Mouse (Mus musculus) spleen, postnatal 4 days (tissue): ENCODE results near the gene Dmrtc2.
"Not testable (repeated sequence)": the region's sequence is repeated elsewhere in the genome, so short reads cannot be mapped to it uniquely, and the experiment has no call there.

Source experiments
- DNase-seq, 2 experiments: peaks; one replicate each; pipeline ENCODE4 v3.0.0; 2022; ENCODE audit warnings: low spot score in 2 of 2

Gene Dmrtc2

DNA sequence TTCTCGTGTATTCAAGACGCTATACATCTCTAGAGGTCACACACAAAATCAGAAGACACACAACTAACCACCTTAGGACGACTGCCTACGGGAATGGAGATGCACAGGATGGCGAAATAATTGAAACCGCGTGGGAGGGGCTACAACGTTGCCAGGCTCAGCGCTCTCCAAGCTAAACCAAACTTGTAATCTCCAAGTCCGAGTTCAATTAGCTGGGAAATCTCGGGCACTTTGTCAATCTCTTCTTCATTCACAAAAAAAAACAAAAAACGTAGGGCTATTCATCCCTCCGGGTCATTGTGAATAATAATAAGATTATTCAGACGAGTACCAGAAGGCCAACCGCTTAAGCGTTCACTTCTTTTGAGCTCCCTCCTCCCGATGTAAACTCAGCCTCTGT, 777 bp upstream of the Dmrtc2 start:
- DNase-seq, result no peak

DNA sequence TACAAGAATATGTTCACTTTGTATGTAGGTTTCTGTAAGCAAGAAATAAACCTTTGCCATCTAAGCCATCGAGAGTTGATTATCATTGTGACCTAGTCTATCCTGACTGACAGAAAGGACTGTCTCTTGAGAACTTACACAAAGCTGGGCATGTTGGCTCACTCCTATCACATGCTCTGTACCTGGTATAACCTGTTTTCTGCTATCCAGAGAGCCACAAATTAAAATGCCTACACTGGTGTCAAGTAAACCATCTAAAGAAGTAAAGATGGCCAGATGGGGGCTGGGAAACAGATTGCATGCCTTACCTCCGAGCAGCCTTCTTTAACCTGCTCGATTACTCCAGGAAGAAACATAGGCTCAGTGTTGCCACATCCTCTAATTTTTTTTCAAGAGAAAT, 7.7 kb downstream of the Dmrtc2 start:
- no peak for DNase-seq

- no peak for DNase-seq
Observed at GRCm38 (mm10) chr7:24879620-24880019, 9.8 kb downstream of the Dmrtc2 start.

DNA sequence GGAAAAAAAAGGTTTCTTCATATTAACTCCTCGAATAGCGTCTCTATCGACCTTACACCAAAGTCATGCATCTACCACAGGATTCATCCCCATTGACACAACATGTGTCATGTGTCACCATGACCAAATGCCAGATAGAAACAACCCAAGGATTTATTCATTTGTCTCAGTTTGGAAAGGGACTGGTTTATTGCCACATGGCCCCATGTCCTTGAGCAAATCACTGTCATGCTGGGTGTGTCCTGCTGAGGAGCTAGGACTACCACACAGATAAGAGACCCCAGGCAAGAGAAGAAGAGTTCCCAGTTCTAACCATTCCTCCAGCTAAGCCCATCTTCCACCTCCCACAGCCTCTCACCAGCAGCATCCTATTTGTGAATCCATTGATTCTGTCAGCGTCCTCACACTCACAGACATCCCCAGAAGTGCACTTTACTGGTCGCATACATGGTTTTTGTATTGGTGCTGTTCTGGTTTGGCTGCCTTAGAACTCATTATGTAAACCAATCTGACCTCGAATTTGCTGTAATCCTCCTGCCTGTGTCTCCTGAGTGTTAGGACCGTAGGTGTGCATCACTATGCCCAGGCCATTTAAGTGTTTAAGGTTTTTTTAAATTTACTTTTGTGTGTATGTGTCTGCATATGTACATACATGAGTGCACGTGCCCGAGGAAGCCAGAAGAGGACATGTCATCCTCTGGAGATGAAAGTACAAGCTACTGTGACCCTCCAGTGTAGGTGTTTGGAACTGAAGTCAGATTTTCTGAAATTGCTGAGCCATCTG, 12.8 kb downstream of the Dmrtc2 start:
- no peak for DNase-seq

- DNase-seq, result peak; percentile 98 to 99
Observed at GRCm38 (mm10) chr7:24883896-24884692, 14.2 kb downstream of the Dmrtc2 start, which contains the start of gene Rps19. Gene Rps19 (plus strand): TSS chr7:24884371.

- no peak for DNase-seq
Observed at GRCm38 (mm10) chr7:24884693-24885291, 14.9 kb downstream of the Dmrtc2 start.

DNA sequence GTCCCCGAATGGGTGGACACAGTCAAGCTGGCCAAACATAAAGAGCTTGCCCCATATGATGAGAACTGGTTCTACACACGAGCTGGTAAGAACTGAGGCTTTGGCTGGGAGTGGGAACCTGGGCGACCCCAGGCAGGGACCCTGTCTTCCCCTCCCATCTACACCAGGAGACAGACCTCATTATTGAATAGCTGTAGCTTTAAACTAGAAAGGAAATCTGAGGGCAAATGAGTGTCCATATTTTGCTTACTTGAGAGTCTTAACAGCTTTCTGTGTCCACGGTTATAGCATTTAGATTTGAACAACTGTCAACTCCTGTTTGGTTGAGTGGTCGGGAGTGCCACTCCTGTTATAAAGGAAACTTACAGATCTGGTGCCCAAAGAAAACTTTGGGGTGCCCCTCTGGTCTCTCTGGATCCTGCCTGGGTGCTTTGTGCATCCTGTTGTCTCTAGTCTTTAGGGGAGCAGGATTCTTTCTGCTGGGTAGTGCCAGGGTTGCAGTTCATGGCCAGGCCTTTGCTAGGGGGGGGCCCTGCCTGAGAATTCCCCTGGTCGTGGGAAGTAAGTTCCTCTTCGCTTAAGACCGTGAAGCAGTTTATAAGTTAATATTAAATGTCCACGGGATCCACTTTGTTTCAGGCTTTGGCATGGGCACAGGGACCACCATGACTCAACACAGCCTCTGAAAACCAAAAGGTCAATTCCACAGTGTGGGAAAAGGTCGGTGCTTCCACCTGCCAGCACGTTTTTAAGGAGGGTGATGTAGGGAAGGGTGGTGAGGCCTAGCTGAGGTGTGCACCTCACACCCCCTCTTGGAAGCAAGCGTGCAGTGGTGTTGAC, 15.8 kb downstream of the Dmrtc2 start:
- no peak for DNase-seq

GRCm38 (mm10) chr7:24886308-24886633, 16.4 kb downstream of the Dmrtc2 start:
- no peak for DNase-seq

DNA sequence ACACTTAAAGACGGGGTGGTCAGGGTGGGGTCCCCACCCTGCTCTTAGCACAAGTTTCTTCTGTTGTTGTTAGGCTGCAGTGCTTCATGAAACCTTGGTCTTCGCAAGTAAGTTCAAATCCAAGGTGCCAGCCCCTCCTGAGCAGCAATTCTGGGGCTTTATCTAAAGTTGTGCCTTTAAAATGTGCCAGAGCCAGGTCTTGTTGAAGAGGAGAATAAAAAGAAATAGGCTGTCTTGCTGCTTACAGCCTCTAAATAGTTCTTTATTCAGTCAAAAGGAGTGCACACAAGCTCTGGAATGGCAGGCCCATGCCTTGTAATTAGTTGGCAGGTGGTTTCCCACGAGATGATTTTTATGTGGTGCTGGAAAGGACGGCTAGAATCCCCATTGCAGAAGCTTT, 17.2 kb downstream of the Dmrtc2 start:
- DNase-seq, result no peak

DNA sequence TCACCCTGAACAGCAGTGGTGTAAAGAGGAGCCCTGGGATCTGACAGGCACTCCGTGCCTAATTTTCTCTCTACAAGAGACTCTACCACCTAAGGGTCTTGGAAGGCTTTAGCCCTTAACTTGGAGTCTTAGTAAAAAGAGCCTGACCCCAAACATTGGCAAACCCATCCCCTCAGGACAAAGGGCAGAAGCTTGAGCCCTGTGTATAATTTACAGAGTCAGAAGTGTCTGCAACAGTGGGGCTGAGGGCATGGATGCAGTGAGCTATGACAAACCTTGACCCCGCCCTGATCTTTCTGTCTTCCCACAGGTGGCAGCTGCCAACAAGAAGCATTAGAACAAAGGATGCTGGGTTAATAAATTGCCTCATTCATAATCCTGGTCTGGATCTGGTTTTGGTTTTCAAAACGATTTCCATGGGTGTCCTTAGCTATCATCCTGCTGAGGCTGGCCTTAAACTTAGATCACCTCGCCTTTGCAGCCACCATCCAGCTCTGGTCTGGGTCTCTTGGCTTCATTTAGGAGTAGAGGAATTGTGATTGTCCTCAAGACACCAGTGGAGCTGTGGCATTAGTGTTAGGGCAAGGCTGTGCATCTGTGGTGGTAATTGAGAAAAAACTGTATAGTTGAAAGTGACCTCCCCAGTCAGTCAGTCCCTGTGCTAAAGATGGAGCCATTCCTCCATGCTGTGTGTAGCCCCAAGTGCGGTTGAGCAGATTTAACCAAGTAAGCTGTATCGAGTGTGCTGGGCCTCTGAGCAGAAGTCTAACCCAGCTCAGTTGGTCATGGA, 19.8 kb downstream of the Dmrtc2 start:
- no peak for DNase-seq

- peak; percentile 74 to 86 for DNase-seq
Observed at GRCm38 (mm10) chr7:24890281-24891216, 20.7 kb downstream of the Dmrtc2 start.

DNA sequence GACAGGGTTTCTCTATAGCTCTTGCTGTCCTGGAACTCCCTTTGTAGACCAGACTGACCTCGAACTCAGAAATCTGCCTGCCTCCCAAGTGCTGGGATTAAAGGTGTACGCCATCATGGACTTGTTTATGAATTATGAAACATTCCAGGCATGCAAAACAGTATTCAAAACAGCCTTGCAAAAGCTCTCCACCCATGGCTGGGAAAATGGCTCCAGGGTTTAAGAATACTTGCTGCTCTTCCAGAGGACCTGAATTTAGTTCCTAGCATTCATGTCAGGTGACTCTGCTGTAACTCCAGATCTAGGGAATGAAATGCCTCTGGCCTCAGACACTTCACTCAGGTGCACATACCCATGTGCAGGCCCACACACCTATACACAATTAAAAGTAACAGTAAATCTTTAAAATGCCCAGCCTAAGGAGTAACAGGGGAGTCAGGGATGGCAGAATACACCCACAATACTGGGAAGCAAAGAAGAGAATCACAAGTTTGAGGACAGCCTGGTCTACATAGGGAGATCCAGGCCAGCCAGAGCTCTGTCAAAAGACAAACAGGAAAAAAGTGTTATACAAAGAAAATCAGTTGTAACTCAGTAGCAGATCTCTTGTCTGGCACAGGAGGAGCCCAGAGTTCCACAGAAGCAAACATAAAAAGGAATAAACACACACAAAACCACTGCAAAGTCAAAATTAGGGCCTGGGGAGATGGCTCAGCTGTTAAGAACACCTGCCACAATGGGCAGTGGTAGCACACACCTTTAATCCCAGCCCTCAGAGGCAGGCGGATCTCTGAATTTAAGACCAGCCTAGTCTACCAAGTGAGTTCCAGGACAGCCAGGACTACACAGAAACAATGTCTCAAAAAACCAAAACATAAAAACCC, 21.6 kb downstream of the Dmrtc2 start:
- no peak for DNase-seq

GRCm38 (mm10) chr7:24892125-24892583, 22.3 kb downstream of the Dmrtc2 start:
- no peak for DNase-seq

GRCm38 (mm10) chr7:24895749-24896148, 25.9 kb downstream of the Dmrtc2 start:
- not testable (repeated sequence) for DNase-seq

GRCm38 (mm10) chr7:24896269-24896668, 26.4 kb downstream of the Dmrtc2 start:
- peak in 1 of 2 experiments; percentile 41 for DNase-seq

- peak; percentile 70 to 79 for DNase-seq
Observed at GRCm38 (mm10) chr7:24897224-24897623, 27.4 kb downstream of the Dmrtc2 start, which contains the start of gene Cd79a. Gene Cd79a (plus strand): TSS chr7:24897381.

- DNase-seq, result no peak
Observed at GRCm38 (mm10) chr7:24897959-24898358, 28.1 kb downstream of the Dmrtc2 start.

GRCm38 (mm10) chr7:24901114-24901513, 31.3 kb downstream of the Dmrtc2 start:
- DNase-seq, result peak in 1 of 2 experiments; percentile 69
